Mouse (Mus musculus) heart, postnatal 0 days (tissue): Measurements from ENCODE around the gene Gdf7. TPM values are rescaled to one million over a fixed set of nuclear protein-coding genes. Genes with fewer than 3 reads are reported as not detected.

Source experiments
- ATAC-seq: fragments of 200-750 bp; cut with Nextera tagmentation; 2 replicates; pipeline ENCODE4 v1.8.0; 2017; ENCODE audit warnings: low read depth, moderate number of reproducible peaks, moderate library complexity; ENCODE audit not compliant: insufficient read depth
- DNase-seq: peaks from one replicate; pipeline ENCODE4 v3.0.0-alpha.2; 2016; ENCODE audit warnings: low spot score
- H3K27ac ChIP-seq: fragments of 300-500 bp; sonication (generic); 2 replicates; pipeline ENCODE4 v1.5.1; 2014; ENCODE audit warnings: low read depth, mild to moderate bottlenecking
- H3K27me3 ChIP-seq: fragments of 300-500 bp; sonication (generic); 2 replicates; pipeline ENCODE4 v1.6.1; 2014; ENCODE audit warnings: low read length, mixed read lengths; ENCODE audit not compliant: control insufficient read depth, insufficient read depth
- H3K36me3 ChIP-seq: fragments of 300-500 bp; sonication (generic); replicated peaks from 2 replicates; pipeline ENCODE4 v1.6.1; 2014; ENCODE audit warnings: low read length, mixed read lengths; ENCODE audit not compliant: control insufficient read depth, insufficient read depth
- H3K4me1 ChIP-seq: fragments of 300-500 bp; sonication (generic); 2 replicates; pipeline ENCODE4 v1.6.1; 2014; ENCODE audit warnings: antibody characterized with exemption; ENCODE audit not compliant: control insufficient read depth, insufficient read depth
- H3K4me2 ChIP-seq: fragments of 300-500 bp; sonication (generic); 2 replicates; pipeline ENCODE4 v1.6.1; 2014; ENCODE audit warnings: low read depth, mild to moderate bottlenecking, low read length, moderate library complexity
- H3K4me3 ChIP-seq: fragments of 300-500 bp; sonication (generic); 2 replicates; pipeline ENCODE4 v1.5.1; 2014; ENCODE audit warnings: low read depth, low read length
- H3K9ac ChIP-seq: fragments of 300-500 bp; sonication (generic); replicated peaks from 2 replicates; pipeline ENCODE4 v1.6.1; 2014; ENCODE audit warnings: low read depth, low read length, mixed read lengths
- H3K9me3 ChIP-seq: fragments of 300-500 bp; sonication (generic); replicated peaks from 2 replicates; pipeline ENCODE4 v1.6.1; 2016; ENCODE audit warnings: low read length; ENCODE audit not compliant: control insufficient read depth
- CTCF ChIP-seq: IDR thresholded peaks from 2 replicates; pipeline ENCODE4 v1.5.1; 2016; ENCODE audit warnings: antibody characterized with exemption, control low read depth, low read depth
- EP300 ChIP-seq: IDR thresholded peaks from 2 replicates; pipeline ENCODE4 v1.6.1; 2016; ENCODE audit warnings: antibody characterized with exemption, low read depth
- WGBS: fragments of 180-500 bp; shearing (Covaris S2); extraction: QIAGEN DNeasy Blood & Tissue Kit; methylation state at CpG from one replicate; pipeline ENCODE4 v1.1.7; 2014; 5-methylcytosine and 5-hydroxymethylcytosine counted together
- polyA plus RNA-seq: library from polyadenylated mRNA; unstranded; fragments of >200 nt; fragmentation: Nextera tagmentation; extraction: Ambion mirVana; gene quantifications from 2 replicates; pipeline ENCODE4 v1.2.1, GENCODE M21; 2015
- total RNA-seq: library from RNA; depleted of rRNA; stranded (reverse); fragments of >200 nt; gene quantifications from 2 replicates; pipeline ENCODE4 v1.2.3, GENCODE M21; 2014; ENCODE audit warnings: low replicate concordance

Gdf7 gene
- total and polyA plus RNA-seq, 2 experiments from 2014 or later, result not detected

DNA sequence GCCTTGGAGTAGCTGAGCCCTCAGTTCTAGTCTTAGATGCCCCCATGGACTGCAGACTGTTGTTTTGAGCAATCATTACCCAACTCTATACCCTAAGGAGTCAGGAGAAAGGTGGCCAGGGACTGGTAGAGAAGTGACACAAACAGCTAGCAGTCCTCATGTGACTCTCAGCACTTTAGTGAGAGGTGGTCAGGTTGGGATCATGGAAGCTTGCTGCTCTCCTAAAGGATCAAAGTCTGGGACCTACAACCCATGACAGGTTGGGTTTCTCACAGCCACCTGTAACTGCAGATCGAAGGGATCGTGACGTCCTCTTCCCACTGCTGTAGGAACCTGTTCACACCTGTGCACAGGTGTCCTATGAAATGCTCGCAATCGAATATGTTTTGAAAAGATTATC lies 43.8 kb upstream of the Gdf7 start:
- DNase-seq, result no peak
- H3K27ac ChIP-seq, result peak overlapping the region; percentile 80
- no peak overlapping the region for H3K4me3 ChIP-seq
- WGBS, result 96% methylated on average over 5 of the region's 5 CpGs
- no peak for TF ChIP-seq CTCF
- peaks cover 10% of the 10 kb centered on the region; the same call in 1 of the 2 replicates for H3K36me3 ChIP-seq
- no peak for ATAC-seq
- H3K9ac ChIP-seq, result no peak overlapping the region
- H3K27me3 ChIP-seq, result no peaks in the 10 kb centered on the region
- H3K4me1 ChIP-seq, result peaks cover 23% of the 10 kb centered on the region; the same call in 1 of the 2 replicates
- H3K4me2 ChIP-seq, result no peak overlapping the region
- no peaks in the 10 kb centered on the region for H3K9me3 ChIP-seq

DNA sequence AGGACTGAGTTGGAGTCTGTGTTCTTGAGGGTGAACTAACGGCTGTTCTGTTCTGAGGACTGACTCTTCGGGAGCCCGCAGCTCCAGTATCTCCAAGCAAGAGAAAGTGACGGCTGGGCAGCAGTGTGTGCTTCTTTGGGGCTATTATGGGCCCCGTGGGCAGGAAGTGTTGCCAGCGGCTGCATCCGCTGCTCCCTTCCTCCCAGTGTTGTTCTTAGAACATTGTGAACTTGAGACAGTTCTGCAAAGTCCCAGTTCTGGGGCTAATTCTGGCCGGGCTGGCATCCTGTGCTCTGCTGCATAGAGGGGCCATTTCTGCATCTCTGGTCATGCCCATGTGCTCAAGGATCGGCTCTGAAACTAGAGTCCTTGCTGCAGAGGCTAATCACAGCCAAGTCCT lies 43.1 kb upstream of the Gdf7 start:
- ATAC-seq (peak; percentile 75), DNase-seq (peak; percentile 56)
- Histone ChIP-seq H3K4me1 (peaks cover 20% of the 10 kb centered on the region; the same call in 1 of the 2 replicates), H3K36me3 (peaks cover 10% of the 10 kb centered on the region; the same call in 1 of the 2 replicates), H3K4me3 (no peak overlapping the region), H3K9ac (no peak overlapping the region; the same call in 1 of the 2 replicates), H3K27ac (peak overlapping the region; percentile 80), H3K4me2 (no peak overlapping the region), H3K27me3 (no peaks in the 10 kb centered on the region), H3K9me3 (no peaks in the 10 kb centered on the region)
- WGBS, result 34% methylated on average over 9 of the region's 9 CpGs
- TF ChIP-seq CTCF, result no peak
- TF ChIP-seq EP300, result peak; percentile 93

DNA sequence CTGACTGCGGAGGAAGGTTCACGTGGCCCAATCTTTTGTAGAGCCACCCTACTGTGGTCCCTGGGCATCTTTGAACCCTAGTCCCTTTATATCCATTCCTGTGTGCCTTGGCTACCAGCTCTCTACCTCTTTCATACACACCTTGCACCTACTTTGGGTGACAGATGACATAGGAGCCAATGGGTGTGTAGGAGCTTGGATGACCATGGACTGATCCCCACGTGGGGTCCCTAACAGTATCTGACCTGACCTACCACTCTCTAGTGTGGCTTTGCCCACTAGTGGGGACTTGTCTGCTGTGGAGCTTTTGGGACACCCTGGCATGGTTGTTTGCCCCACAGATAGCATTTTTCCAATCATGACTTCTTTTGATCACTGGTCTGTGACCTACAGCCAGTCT lies 41.6 kb upstream of the Gdf7 start:
- no peak overlapping the region for H3K9ac ChIP-seq
- TF ChIP-seq CTCF (no peak), EP300 (no peak)
- H3K9me3 ChIP-seq, result no peaks in the 10 kb centered on the region
- no peak overlapping the region for H3K27ac ChIP-seq
- 97% methylated on average over 3 of the region's 3 CpGs for WGBS
- no peak overlapping the region for H3K4me3 ChIP-seq
- ATAC-seq (no peak), DNase-seq (no peak)
- peaks cover 20% of the 10 kb centered on the region for H3K36me3 ChIP-seq
- no peaks in the 10 kb centered on the region for H3K27me3 ChIP-seq
- no peak overlapping the region for H3K4me2 ChIP-seq
- H3K4me1 ChIP-seq, result peaks cover 16% of the 10 kb centered on the region; the same call in 1 of the 2 replicates

DNA sequence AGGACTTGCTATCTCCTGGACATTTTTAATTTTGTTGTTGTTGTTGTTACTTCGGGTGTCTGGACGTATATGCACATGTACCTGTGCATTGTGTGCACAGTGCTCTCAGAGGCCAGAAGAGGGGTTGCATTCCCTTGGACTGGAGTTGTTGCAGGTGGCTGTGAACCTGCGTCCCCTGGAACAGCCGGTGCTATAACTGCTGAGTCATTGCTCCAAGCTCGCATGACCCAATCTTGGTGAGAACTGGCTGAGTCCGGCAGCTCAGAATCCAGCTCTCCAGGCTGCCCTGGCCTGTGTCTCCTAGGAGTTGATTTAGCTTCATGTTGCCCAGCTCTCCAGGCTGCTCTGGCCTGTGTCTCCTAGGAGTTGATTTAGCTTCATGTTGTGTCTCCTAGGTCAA lies 39.3 kb upstream of the Gdf7 start:
- no peak overlapping the region for H3K4me3 ChIP-seq
- ATAC-seq (no peak), DNase-seq (no peak)
- H3K9me3 ChIP-seq, result no peaks in the 10 kb centered on the region
- no peak overlapping the region for H3K4me2 ChIP-seq
- no peak overlapping the region for H3K27ac ChIP-seq
- no peaks in the 10 kb centered on the region for H3K27me3 ChIP-seq
- no peak for TF ChIP-seq CTCF
- TF ChIP-seq EP300, result no peak
- no peak overlapping the region for H3K9ac ChIP-seq
- peaks cover 41% of the 10 kb centered on the region for H3K36me3 ChIP-seq
- 90% methylated on average over 6 of the region's 6 CpGs for WGBS
- peaks cover 20% of the 10 kb centered on the region; the same call in 1 of the 2 replicates for H3K4me1 ChIP-seq

DNA sequence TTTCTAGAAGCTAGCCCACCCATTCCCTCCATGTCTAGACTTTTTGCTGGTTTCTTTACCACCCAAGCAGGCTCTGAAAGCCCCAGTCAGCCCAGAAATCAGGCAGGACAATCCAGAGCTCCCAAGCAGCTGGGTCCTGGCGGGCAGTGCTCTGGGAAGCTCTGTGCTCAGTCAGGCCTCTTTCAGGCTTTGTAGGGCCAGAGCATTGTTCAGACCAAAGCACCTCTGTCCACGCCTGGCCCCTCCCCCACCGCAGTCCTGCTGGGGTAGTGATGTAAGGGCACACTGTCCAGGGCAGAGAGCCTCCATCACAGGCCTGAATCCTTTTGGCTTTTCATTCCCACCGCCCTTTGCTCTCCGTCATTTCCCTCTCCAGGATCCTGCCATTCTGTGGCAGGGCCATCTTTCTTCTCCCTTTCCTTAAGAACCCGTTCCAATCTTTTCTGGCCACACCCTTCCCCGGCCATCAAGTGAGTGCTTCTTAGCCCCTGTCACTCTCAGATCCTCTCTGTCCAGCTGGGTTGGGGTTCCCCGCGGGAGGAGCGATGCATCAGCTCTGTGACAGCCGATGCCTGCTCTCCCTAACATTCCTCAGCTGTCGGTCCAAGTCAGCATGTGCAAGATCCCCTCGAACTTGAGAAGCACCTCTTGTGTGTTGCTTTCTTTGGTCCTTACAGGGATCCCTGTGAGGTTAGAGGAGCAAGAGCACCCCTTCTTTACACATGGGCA lies 38.0 kb upstream of the Gdf7 start:
- Histone ChIP-seq H3K36me3 (peaks cover 44% of the 10 kb centered on the region), H3K27me3 (no peaks in the 10 kb centered on the region), H3K9ac (no peak overlapping the region), H3K27ac (no peak overlapping the region), H3K4me3 (no peak overlapping the region), H3K4me2 (no peak overlapping the region), H3K9me3 (no peaks in the 10 kb centered on the region), H3K4me1 (peaks cover 15% of the 10 kb centered on the region; the same call in 1 of the 2 replicates)
- no peak for DNase-seq
- ATAC-seq, result no peak
- WGBS, result 59% methylated on average over 13 of the region's 13 CpGs
- TF ChIP-seq CTCF (no peak), EP300 (no peak)

DNA sequence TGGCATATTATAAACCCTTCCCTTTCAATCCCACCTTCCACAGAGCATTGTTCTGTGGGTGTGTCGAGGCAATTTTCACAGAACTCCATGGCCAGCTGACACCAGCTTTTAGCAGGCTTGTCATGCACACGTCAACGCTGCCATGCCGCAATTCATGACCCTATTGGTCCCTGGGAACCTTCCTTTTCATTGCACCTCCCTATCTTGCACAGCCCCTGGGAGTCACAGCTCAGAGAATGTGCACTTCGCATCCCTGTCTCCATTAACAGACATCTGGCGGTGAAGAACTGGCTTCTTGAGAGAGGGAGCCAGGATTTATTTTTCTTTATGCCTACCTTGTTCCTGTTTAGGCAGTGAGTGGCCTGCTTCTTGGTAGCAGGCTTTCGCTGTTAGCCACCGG lies 37.2 kb upstream of the Gdf7 start:
- ATAC-seq, result no peak
- peaks cover 44% of the 10 kb centered on the region for H3K36me3 ChIP-seq

More for the DNA sequence above, 37.2 kb upstream of the Gdf7 start:
- Histone ChIP-seq H3K4me2 (no peak overlapping the region), H3K9me3 (no peaks in the 10 kb centered on the region), H3K27me3 (no peaks in the 10 kb centered on the region), H3K9ac (no peak overlapping the region), H3K27ac (no peak overlapping the region), H3K4me3 (no peak overlapping the region), H3K4me1 (peaks cover 15% of the 10 kb centered on the region)
- TF ChIP-seq CTCF, result no peak
- TF ChIP-seq EP300, result no peak
- no peak for DNase-seq
- WGBS, result 59% methylated on average over 8 of the region's 8 CpGs
